Mouse (Mus musculus): ENCODE results near the gene Pepd. TPM values are rescaled to one million over a fixed set of nuclear protein-coding genes. Genes with fewer than 3 reads are reported as not detected.

The Pepd gene
- polyA plus RNA-seq (2014; fragmentation: Illumina TruSeq; extraction: RNeasy Lipid Tissue Mini Kit (QIAGEN cat#74804); ENCODE audit: low replicate concordance): 140 TPM

GRCm38 (mm10) chr7:34911919-34912897 is at the start of gene Pepd:
Pepd (plus strand) TSS chr7:34912379.

GRCm38 (mm10) chr7:35056436-35056864 is 144.3 kb downstream of the Pepd start, which contains the start of gene Cebpg:
Cebpg (minus strand) TSS chr7:35056573.

Other genes starting within 250 kb of the Pepd start
- gene Chst8, start 99.7 kb upstream of the Pepd start, polyA plus RNA-seq (2014; fragmentation: Illumina TruSeq; extraction: RNeasy Lipid Tissue Mini Kit (QIAGEN cat#74804); ENCODE audit: low replicate concordance): not detected
- gene Cebpg, start 144.2 kb downstream of the Pepd start, polyA plus RNA-seq (2014; fragmentation: Illumina TruSeq; extraction: RNeasy Lipid Tissue Mini Kit (QIAGEN cat#74804); ENCODE audit: low replicate concordance): 123 TPM
- 5.3 TPM for gene Cebpa, start 206.9 kb downstream of the Pepd start, polyA plus RNA-seq (2014; fragmentation: Illumina TruSeq; extraction: RNeasy Lipid Tissue Mini Kit (QIAGEN cat#74804); ENCODE audit: low replicate concordance)

All from small intestine, adult 10 weeks (tissue).